In the genomic region with DNA sequence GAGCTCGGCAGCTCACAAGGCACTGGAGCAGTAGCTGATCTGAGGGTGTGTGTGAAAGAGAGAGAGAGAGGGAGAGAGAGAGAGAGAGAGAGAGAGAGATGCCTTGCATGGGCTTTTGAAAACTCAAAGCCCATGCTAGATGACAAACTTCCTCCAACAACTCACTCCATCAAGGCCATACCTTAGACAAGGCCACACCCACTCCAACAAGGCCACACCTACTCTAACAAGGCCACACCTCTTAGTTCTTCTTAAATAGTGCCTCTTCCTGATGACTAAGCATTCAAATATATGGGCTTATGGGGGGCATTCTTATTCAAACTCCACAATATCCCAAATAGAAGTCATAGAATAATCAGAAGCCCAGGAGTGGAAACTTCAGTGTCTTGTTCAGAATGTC, we compare ENCODE assay signal across 19 mouse cellular contexts. TPM values are rescaled to one million over a fixed set of nuclear protein-coding genes. Genes with fewer than 3 reads are reported as not detected.
"Had no signal": no experiment of that assay in that cellular context is flagged by ENCODE, and none has a peak within 500 bp of the region (broad histone marks: within the 10 kb centered on the region; RNA-seq: fewer than 3 reads in every experiment).

No protein-coding gene starts in this region.

- H3K36me3 ChIP-seq: limb, embryonic 13.5 days; lung, embryonic 15.5 days; midbrain, embryonic 15.5 days; neural tube, embryonic 12.5 days; stomach, embryonic 15.5 days had no signal

- H3K9ac ChIP-seq: limb, embryonic 13.5 days; liver, embryonic 14.5 days; lung, embryonic 15.5 days; midbrain, embryonic 15.5 days; neural tube, embryonic 12.5 days; stomach, embryonic 15.5 days had no signal

- DNase-seq: kidney, adult 11 months; kidney, adult 9 months; kidney, postnatal 36 days; left cerebral cortex, postnatal 4 days; lung, postnatal 14 days; thymus, adult 2 months; thymus, postnatal 36 days had no signal

- H3K4me3 ChIP-seq: limb, embryonic 13.5 days; lung, embryonic 15.5 days; megakaryocyte, embryonic 14.5 days; midbrain, embryonic 15.5 days; neural tube, embryonic 12.5 days; stomach, embryonic 15.5 days had no signal

- H3K9me3 ChIP-seq: limb, embryonic 13.5 days; lung, embryonic 15.5 days; midbrain, embryonic 15.5 days; neural tube, embryonic 12.5 days; stomach, embryonic 15.5 days had no signal

- H3K27ac ChIP-seq: kidney, postnatal 0 days; limb, embryonic 13.5 days; lung, embryonic 15.5 days; macrophage; midbrain, embryonic 15.5 days; neural tube, embryonic 12.5 days; stomach, embryonic 15.5 days had no signal

- H3K4me2 ChIP-seq: limb, embryonic 13.5 days; lung, embryonic 15.5 days; midbrain, embryonic 11.5 days; midbrain, embryonic 15.5 days; neural tube, embryonic 12.5 days; stomach, embryonic 15.5 days had no signal

- H3K27me3 ChIP-seq: limb, embryonic 13.5 days; lung, embryonic 15.5 days; midbrain, embryonic 15.5 days; neural tube, embryonic 12.5 days; stomach, embryonic 15.5 days had no signal

- H3K4me1 ChIP-seq: limb, embryonic 13.5 days; lung, embryonic 15.5 days; neural tube, embryonic 12.5 days; stomach, embryonic 15.5 days had no signal

RNA-seq across cellular contexts. Expression of a gene that starts 49.1 kb away (rescaled TPM):
- total RNA-seq: monocyte, adult 5-6 weeks; neutrophil, adult 5-6 weeks had no signal
